Mouse (Mus musculus) spleen, postnatal 10 days (tissue): ENCODE measurements around the gene Zfp422.
"Not testable (repeated sequence)": the region's sequence is repeated elsewhere in the genome, so short reads cannot be mapped to it uniquely, and the experiment has no call there.

Source experiments
- DNase-seq, 2 experiments: peaks; one replicate each; pipeline ENCODE4 v3.0.0; 2021 to 2022; ENCODE audit warnings: low spot score in 2 of 2

The Zfp422 gene

DNA sequence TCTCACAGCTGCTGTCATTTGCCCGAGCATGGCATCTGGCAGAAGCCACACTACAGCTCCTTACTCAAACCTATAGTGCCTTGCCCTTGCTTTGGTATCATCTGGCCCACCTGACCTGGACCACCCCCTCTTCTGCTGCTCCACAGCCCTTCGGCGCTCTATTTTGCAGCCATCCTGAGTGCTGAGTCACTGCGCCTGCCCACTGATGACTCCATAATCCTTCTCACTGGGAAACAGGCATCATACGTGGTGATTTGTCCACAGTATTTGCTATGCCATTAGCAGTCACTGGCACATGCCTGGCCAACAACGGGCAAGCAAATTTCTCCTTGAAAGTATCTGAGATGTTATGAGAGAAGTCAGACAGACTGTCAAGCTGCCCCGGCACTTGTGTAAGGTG is 21.0 kb upstream of the Zfp422 start:
- DNase-seq = peak; percentile 14 to 48

DNA sequence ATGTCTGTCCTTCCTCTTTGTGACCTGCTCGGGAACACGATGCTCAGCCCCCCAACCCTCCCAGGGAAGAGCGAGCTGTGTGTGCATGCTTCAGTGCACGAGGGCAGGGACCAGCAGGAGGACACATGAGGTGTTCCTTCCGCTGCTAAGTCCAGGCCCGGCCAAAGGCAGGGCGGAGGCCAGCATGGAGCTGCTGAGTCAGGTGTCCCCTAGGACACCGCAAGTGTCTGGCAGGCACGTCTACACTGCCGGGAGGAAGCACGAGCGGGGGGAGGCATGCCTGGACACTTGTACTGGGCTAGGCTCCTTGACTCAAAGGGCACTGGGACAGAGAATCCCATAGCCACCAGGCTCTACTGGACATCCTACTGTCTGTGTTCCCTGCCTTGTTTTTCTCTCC is 19.0 kb upstream of the Zfp422 start:
- DNase-seq = no peak

DNA sequence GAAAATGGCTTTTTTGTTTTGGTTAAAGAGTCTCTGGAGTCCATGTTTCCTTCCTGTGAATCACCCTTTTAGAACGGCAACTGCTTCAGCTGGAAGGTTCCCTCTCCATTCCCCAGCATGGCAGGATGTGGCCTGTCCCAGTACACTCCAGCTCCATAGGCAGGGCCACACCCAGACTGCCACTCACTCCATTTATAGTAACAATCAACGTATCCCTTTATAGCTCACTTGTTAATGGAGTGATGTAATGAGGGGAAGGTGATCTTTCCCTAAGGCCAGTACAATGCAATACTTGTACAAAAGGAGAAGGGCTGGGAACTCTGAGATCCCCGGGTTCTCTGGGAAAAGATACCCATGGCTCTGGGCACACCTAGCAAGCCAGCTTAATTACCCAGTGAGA is 15.5 kb upstream of the Zfp422 start:
- DNase-seq = no peak

DNA sequence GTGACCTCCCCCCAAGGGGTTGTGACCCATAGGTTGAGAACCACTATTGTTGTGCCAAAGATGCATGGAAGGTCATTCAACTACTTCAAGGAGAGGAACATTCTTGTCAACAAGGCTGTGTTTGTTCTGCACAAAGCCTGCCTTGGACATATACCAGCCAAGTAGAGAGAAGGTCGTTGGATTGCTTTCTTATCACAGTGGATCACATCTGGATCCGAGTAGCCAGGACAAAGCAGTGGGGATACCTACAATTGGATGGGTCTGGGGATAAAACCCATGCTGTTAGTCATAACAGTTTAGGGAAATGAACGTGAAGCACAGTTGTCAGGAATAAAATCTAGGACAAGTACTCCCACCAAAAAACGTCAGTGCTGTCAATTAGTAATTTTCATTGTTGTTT is 15.1 kb upstream of the Zfp422 start:
- no peak for DNase-seq

DNA sequence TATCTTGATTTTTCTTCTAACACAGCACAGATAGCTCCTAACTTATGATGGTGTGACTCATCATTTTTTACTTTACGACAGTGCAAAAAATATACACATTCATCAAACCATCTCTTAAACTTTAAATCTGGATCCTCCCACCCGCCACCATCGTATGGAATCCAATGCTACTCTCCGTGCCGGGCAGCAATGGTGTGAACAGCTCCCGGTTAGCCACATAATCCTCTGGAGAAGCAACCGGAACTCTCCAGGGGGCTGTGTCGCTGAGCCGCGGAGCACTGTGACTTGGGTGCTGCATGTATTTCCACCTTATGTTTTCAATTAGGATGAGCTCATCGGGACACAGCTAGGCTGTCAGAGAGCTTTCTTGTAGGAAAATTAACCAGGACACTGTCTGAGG is 14.1 kb upstream of the Zfp422 start:
- DNase-seq = no peak

DNA sequence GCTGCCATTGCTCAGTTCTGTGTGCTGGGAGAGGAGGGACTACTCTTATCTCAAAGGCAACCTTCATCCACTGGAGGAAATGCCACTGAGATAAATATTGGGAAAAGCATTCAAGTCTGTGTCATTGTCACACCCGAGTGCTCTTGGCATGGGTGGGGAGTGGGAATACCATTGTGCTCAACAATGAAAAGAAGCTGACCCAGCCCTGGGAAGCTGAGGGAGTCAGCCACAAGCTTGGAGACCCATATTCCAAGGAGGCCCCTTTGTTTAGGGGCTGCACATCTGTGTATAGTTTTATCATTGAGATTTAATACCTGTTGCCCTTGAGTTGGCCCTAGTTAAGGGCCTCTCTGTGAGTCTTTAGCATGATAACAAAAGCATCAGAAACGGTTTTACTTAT is 10.9 kb upstream of the Zfp422 start:
- DNase-seq = no peak

DNA sequence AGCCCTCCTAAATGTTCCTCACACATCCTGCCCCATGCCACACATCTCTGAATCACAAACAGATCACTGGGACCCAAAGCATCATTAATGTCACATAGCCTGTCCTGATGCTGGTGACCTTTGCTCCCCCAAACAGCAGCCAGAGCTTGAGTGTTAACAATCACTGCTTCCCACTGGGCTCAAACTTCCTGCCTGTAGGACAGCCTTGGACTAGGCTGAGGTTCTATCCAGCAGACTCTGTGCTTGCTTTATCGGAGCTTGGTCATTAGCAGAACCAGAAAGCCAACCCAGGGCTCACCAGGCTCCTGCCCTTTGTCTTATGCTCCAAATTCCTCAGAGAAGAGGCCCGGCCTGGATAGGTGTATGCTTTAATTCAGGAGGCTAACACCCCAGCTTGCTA is 10.1 kb upstream of the Zfp422 start:
- DNase-seq = no peak

DNA sequence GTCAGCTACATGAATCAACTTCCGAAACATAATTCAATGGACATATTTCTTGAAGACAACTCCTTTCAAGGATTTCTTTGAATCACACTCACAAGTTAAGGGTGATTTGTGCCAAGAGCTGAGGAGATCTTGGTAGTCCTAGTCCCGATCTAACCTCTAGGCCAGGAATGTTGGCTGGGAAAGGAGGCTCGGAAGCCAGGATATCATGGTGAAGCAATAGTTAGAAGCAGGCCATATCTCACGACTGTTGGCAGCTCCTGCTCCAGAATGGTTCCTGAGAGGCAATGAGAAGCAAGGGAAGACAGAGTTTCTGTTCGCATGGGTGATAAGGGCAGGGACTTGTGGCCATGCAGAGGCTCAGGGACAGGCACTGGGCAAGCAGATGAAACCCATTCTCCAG is 8.7 kb upstream of the Zfp422 start:
- DNase-seq = no peak

DNA sequence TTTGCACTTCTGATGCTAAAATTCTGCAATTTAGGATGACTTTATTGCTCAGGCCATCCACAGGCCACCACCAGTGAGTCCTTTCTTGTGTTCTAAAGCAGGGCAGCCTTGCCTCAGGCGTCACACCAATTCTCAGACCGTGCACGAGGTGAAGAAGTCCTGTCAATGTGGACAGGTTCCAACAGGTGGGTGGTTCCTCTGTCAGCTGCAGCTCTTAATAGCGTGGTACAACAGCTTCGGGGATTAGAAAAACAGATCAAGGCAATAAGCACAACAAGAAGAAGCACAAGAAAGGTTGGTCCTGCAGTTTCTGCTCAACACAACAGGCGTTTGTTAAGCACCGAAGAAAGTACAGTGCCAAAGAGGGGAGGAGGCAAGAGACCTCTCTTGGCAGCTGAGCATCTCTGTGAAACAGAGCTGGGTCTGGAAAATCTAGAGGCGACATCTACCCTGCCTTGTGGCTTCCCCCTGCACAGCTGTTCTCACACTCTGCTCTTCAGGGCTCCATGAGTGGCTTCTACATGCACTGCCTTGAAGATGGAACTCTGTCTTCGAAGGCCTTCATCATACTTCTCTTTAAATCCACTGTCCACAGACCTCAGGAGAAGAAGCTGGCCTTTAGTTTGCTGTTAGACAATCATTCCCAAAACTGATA is 7.9 kb upstream of the Zfp422 start:
- no peak for DNase-seq

DNA sequence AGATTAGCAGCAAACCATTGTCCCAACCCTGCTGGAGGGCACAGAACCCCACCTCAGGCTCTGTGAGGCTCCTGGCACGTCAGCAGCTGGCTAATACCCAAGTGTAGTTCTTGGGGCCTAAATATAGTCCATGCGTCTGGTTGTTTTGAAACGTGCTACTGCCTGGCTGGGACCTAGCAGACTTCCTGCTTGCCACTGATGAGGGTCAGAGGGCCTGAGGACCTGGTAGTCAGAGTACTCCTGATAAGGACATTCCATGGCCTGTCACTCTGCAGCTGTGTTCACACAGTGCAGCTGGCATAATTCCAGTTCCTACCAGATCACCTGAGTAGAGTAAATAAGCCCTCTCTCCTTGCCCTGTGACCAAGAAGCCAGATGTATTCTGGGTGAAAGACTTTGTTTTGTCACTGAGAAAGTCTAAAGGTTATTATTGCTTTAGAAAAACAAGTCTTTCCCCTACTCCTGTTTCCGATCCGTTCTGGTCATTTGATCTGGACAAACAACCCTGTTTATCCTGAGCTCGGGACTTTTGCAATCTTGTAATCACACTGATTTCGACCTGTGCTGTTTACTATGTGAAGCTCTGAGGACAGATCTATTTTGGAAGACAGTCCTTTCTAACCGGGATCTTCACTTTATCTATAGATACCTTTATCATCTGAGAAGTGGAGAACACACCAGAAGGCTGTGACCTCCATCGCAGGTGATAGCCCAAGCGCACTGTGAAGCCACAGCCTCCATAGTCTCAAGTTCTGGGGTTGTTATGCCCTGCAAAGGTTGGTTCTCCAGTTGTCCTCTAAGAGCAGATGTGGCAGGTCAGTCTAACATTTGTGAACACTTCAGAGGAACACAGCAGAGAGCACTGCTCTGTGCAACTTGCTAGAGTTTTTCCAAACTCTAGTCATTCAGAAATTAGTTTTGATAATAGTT is 6.7 kb upstream of the Zfp422 start:
- no peak for DNase-seq

DNA sequence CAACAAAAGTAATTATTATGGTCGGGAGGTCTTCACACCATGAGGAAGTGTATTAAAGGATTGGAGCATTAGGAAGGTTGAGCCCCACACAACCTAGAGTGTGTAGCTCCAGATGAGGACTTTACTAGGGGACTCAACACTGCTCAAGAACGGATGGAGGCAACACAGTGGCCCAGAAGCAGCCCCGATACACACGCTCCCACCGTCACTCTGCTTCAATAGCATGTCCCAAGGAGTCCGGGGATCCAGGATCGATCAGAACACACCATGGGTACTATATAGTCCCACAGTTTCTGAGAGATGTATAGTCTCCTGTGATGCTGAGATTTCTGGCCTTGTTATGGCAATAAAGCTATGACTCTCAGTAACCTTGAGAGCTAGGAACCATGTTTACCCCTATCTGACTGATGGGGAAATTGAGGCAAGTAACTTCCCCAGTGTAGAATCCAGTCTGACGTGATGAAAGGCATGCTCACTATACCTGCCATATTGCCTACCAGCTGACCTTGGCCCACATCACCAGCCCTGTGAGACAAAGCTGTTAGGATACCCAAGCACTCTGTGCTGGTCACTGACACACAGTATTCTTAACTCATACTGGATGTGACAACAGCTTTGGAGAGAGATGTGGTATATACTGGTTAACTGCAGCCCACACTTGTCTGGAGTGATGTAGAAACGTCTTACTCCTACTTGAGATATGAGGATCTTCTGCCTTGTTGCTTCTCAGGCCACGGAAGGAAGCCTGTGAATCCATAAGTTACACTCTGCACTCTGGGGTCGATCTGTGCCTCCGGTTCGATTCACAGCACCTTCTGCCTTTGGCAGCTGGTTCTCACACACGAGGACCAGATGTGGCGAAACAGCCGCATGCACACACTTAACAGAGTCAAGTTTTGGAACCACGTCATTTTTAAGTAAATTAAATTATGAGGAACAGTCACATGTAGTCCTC is 5.2 kb upstream of the Zfp422 start:
- no peak for DNase-seq

DNA sequence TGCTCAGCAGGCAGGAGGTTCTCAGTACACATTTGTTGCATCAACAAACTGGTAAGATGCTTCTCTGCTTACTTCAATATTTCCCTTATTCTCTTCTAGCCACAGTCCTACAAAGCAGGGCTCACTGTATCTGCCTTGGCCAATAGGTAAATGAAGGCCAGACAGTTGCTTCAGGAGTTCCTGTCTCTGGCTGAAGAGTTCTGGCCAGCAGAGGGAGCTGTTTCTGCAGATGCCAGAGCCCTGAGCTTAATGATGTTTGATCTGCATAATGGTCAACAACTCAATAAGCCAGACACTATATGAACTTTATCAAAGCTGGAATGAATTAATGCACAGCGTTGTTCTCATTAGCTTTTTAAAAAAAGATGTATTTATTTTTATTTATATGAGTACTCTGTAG is 3.3 kb upstream of the Zfp422 start:
- peak; percentile 61 to 85 for DNase-seq

DNA sequence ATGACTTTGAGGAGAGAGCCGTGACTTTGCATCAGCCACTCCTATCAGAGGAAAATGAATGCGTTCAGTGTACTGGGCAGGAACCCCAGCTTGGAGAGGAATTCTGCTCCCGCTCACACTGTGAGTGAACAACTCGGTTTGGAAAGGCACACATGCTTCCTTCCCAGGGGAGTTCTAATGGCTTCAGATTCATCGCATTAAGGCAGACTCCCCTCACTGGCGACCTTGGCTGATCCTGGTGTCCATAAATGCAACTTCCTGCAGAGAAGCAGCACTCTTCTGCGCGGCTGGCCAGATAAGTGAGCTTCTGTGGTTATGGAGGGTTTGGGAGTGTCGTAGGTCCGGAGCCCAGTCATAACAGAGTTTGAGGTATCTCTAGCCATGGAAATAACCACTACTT is 967 bp upstream of the Zfp422 start:
- no peak for DNase-seq

DNA sequence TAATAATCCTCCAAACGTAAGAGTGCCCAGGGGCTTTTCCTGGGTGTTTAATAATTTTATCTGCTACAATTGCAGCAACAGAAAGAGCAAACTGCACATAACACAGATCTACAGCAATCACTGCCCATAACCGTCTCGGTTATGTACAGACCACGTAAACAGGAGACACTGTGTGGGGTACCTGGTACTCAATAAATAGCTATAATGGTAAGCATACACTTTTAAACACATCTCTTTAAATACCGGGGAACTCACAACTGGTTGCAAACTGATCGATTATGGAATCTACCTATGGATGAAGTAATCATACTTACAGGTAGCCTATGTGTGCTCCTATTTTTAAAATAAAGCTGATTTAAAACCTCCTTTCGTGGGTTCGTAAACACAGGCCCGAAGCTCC is 704 bp downstream of the Zfp422 start:
- DNase-seq = no peak

DNA sequence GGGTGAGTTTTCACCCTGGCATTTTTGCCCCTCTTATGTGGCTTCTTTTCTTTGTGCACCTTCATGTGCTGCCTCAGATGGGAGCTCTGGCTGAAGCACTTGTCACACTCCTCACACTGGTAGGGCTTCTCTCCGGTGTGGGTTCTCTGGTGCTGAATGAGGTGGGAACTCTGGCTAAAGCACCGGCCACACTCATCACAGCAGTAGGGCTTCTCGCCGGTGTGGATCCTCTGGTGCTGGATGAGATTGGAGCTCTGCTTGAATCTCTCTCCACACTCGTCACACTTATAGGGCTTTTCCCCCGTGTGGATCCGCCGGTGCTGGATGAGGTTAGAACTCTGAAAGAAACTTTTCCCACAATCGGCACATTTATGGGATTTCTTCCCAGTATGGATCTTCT is 2.4 kb downstream of the Zfp422 start:
- DNase-seq = not testable (repeated sequence)

DNA sequence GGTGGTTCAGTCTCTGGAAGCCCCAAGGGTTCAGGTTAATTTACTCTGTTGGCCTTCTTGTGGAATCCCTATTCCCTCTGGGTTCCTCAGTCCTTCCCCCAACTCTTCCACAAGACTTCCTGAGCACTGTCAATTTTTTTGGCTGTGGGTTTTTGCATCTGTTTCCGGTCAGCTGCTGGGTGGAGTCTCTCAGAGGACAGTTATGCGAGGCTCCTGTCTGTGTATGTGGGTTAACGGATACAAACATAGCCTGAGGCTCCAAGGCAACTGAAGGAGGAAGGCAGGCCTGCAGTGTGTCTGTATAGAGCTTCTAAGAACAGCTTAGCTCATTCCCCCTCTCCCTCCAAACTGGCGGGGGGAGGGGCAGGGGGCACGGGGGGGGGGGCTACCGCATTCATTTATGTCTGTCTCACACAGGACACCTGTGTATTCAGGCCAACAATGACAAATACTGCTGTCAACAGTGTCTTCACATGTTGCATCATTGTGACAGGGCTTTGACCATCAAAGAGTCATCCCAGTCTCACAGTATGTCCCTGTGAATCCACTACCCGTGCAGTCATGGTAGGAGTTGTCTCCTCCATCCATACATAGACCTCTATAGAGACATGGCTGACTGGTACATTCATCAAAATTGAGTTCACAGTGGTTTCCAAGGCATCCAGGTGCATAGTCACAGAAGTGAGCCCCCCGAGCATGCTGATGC is 7.3 kb downstream of the Zfp422 start:
- DNase-seq = no peak

DNA sequence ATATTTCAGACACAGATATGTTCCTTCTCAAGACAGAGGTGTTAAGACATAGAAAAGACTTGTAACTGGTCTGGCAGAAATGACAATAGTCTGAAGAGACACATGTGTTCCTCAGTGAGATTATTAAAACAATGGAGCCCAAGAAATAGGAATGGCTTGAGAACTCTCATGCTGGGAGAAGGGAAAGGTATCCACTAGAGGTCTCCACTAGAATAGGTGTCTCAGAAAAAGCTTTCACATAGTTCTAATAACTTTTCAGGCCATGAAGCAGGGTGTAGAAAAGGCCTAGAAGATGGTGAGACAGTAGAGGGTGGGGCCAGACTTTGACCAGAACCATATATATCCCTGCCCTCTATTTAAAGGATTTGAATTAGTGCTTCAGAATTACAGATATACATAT is 10.7 kb downstream of the Zfp422 start:
- no peak for DNase-seq

DNA sequence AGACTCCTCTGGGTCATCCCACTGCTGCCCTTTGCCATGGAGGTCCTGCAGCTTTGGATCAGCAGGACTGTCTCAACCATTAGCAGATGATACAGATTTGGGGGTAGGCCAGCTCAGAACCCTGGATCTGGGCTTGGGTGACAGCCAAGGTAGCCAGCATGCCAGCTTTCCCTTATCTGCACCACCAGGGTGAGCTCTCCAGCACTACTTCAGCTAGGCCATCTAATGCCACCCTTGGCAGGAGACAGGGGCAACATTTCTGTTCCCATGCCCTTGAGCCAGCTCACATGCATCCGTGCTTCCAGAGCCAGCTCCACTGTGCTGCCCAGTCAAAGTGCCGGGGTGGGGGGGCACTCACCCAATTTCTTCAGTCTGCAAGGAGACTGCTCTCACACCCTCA is 13.1 kb downstream of the Zfp422 start:
- no peak for DNase-seq

DNA sequence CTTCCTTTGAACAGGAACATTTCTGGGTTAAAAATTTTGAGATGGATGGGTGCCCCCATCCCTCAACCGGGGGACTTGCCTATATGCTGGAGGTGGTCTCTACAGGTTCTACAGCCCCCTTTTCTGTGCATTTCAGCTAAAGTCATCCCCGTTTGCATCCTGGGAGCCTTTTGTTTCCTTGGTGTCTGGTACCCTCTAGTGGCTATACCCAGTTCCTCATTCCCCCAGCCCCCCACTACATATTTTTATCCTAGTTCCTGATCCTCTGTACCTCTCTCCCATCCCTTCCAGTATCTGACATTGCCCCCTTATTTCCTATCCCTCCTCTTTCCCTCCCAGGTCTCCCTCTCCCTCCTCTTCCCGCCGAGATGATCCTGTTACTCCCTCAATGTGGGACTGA is 21.6 kb downstream of the Zfp422 start:
- no peak for DNase-seq

DNA sequence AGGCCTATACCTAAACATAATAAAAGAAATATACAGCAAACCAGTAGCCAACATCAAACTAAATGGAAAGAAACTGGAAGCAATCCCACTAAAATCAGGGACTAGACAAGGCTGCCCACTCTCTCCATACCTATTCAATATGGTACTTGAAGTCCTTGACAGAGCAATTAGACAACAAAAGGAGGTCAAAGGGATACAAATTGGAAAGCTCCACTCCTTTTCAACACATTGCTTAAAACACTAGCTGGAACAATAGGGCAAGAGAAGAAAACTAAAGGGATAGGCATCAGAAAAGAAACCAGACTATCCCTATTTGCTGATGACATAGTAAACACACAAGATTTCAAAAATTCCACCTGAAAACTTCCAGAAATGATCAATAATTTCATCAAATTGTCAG is 27.8 kb downstream of the Zfp422 start:
- DNase-seq = not testable (repeated sequence)

DNA sequence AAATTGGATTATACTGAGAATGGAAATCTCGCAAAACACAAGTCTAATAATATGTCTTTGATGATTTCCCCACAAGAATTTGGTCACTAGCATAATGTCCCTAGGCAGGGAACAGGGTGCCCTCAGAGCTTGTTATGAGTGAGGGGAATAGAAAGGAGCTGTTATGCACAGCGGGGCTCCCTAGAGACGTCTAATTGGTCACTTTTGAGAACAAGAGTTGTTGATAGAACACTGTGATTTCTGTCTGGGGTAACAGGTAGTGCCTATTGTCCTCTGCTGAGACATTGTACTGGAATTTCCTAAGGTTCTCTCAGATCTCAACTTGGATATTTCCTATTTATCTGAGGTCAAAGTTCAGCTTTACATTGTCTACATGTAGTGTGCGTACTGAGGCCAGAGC is 44.7 kb downstream of the Zfp422 start, which contains the start of gene Olfr215:
Olfr215 (minus strand) TSS at position 101 of the 400 bp plus-strand sequence.
- DNase-seq = no peak
